Mouse (Mus musculus) frontal cortex, postnatal 10 days (tissue): ENCODE results near the gene Polr2h.

ENCODE experiments used
- DNase-seq, 2 experiments: peaks; one replicate each; pipeline ENCODE4 v3.0.0; 2022; ENCODE audit warnings: low spot score in 2 of 2, mixed read lengths in 1 of 2

Gene Polr2h

GRCm38 (mm10) chr16:20701729-20702521 is 15.5 kb upstream of the Polr2h start:
- DNase-seq, result no peak

DNA sequence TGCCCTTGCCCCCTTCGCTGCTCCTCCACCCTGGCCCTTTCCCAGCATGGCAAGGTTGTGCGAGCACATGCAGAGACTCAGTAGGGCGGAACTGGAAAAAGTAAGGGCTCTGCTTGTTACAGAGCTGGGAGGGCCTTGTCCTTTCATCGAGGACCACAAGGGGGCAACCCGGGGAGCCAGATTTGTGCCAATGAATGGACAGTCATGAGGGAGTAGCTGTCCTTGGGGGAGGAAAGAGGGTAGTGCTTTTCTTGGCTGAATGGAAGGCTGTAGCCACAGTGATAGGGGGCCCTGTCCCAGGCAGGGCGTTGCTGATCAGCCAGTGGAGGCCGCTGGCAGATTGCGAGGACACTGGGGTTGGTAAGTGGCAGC is 15.0 kb upstream of the Polr2h start:
- DNase-seq, result peak; percentile 76 to 79

GRCm38 (mm10) chr16:20703071-20703470 is 14.4 kb upstream of the Polr2h start:
- no peak for DNase-seq

DNA sequence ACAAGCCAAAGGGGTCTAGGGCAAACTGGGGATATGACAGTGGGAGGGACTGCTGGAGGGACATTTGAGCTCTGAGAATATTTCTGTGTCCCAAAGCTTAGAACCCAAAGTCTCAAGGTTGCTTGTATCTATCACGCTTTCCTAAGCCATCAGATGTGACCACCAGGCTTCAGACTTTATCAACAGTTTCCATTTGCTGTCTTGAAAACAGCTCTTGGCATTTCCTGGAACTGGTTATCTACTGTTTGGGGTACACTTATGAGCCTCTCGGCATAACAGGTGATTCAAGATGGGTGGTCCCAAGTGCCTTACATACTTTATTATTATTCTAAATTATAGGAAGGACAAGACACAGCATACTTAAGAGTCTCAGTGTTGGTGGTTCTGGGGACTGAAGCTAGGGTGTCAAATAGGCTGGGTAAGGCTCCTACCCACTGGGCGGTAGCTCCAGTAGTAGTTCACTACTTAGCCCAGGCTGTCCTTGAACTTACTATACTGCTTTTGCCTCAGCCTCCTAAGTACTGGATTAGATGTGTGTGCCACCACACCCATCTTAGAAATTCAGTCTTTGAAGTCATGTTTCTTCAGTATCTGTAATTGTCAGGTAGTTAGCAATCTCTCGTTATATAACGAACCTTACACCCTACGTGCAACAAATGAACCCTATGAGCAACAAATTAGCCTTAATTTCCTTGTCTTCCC is 13.6 kb upstream of the Polr2h start:
- DNase-seq, result no peak

DNA sequence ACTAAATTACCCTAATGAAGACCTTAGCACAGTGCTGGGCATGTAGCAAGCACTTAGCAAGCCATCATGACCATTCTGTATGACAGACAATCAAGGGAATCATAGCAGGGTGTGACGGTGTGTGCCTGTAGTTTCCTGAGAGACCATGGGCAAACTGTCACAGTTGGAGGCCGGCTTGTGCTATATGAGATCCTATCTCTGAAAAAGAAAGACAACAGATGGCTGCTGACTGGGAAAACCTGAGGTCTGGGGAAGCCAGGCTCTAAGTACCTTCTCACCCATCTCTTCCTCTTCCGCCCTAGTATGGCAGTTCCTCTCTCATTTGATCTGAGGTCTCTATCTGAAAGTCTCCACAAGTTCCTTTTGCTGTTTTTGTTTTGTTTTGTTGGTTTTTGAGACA is 11.7 kb upstream of the Polr2h start:
- DNase-seq, result no peak

GRCm38 (mm10) chr16:20706407-20707055 is 10.9 kb upstream of the Polr2h start:
- DNase-seq, result no peak

DNA sequence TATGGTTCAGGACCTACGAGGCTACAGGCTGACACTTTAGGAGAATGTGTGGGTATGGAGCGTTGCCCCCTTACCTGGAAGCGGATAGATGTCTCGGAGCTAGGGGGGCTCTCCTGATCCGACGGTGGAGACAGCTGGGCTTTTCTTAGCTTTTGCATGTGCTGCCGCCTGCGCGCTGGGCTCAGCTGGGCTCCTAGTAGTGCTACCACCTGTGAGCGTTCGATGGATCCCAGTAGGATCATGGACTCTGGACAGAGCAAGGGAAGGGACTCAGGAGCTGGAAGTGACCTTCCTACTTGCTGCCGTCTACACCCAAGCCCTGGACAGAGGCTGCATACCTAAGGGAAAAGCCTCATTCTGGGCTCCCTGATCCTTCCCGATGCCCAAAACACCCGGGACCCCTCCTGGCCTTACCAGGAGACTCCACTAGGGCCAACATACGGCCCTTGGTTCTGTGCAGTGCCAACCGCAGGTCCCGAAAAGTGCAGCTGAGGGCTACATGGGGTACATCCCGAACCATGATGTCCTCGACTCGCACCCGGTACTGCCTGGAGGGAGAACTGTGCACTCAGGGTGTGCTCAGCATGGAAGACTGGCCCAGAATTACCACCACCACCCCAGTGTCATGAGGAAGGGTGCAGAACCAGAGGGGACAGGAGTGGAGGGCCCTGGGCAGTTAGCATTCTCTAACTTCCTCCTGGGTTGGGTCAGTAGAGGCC is 9.1 kb upstream of the Polr2h start:
- DNase-seq, result no peak

DNA sequence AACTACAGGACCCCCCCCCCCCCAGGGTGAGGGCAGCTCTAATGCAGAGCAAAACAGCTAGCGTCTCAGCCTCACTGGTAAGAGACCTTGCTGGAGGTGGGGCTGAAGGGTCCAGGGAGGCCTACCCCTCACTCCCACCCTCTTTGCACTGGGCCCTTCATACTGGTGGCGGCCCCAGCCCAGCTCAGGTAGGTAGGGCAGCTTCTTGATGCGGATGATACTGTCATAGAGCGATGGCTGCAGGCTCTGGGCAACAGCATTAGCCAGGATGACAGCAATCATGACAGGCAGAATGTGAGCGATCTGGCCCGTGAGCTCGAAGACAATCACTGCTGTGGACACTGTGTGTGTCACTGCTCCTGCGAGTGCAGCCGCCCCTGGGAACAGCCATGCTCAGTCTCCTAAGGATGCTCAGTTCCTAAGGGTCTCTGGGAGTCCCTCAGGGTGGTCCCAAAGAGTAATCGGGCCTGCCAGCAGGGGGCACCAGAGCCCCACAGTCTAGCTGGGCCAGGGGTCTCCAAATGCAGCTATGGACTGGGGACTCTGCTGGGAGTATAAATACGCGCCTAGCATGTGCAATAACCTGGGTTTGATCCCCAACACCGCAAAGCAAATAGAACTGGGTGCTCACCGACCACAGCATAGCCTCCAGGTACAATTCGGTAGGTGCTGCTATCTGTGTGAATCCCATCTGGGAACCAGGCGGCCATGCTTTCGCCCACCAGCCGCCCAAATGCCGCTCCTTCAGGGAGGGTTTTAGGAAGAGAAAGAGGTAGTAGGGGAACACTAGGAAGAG is 8.3 kb upstream of the Polr2h start:
- no peak for DNase-seq

GRCm38 (mm10) chr16:20710370-20710769 is 7.1 kb upstream of the Polr2h start:
- DNase-seq, result no peak

- no peak for DNase-seq
Observed at GRCm38 (mm10) chr16:20710810-20711209, 6.7 kb upstream of the Polr2h start.

DNA sequence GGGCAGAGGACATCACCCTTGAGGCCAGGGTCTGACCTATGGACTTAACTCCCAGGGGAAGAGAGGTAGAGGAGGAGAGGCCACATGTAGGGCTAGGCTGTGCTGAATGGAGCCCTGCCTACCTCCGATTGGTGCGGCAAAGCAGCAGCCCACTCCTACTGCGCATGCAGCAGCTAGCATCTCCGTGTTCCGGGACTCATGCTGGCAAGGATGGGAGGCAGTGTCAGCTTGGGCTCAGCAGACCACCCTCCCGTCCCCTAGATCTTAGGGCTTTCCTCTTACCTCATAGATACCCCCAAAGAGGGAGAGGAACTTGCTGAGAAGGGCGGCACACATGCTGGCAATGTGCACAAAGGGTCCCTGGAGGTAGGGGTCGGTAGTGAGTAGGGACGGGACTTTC is 5.3 kb upstream of the Polr2h start:
- no peak for DNase-seq

DNA sequence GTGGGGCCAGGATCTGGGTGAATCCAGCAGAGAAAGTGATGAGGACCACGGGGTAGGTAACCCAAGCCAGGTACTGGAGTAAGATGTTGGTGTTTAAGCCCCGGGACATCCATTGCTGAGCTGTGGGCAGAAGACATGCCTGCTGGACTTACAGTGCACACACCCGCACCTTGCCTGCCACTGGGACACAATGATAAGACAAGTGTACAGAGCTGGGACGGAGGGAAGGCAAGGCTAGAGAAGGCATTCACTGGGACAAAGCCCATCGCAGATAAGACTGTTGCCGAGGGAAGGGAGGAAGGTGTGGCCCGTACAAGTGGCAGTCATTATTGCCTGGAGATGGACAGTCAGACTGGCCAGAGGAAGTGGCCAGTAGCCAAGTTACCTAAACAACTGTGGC is 4.6 kb upstream of the Polr2h start:
- no peak for DNase-seq

GRCm38 (mm10) chr16:20714307-20715080 is 3.0 kb upstream of the Polr2h start:
- no peak for DNase-seq

DNA sequence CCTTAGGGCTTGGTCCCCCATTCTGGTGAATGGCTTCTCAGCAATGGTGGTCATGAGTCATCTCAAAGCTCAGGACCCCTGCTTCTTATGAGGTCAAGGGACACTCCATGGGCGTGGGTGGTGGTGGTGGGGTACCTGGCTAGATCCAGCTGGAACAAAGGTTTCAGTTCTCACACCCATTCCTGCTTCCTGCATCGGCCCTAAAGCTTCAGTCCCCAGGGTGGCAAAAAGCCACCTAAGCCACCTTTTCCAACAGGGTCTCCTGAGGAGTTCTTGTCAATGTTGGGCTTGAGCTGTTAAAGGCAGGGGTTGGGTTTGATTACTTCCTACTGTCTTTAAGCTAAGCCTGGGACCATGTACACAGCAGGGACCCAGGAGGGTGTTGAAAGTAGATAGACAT is 2.3 kb upstream of the Polr2h start:
- DNase-seq, result no peak

DNA sequence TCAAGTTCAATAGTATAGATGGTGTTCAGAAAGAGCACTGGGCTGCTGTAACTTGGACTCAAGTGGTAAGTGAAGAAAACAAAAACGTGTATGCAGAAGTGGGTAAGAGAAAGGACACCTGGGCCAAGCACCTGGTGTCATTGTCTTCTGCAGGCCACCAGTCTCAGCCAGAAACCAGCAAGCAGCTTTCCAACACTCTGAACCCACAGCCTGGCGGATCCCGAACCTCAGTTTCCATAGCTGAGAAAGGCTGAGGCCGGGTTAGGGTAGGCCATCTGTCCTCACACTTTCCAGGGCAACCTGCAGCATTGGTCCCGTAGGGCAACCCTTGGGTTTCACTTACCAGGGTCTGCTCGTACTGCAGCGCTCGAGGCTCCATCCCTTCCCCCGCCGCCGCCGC is 1.9 kb upstream of the Polr2h start:
- DNase-seq, result no peak

GRCm38 (mm10) chr16:20715976-20716840 is 1.3 kb upstream of the Polr2h start:
- DNase-seq, result peak; percentile 72 to 84

DNA sequence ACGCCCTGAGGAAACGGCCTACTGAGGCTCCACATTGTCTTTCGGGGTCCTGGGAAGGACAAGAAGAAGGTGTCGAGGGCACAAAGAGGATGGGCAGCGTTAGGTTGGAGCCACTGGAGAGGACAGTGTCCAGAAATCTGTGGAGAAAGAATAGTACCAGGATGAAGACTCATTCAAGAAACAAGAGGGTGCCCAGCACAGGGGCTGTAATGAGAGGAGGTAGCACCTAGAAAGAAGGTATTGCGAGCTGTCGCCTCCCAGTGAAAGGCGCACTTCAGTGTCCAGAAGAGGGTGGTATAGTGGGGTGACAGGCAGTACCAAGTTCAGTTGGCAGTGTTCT is 654 bp upstream of the Polr2h start:
- DNase-seq, result no peak

- DNase-seq, result no peak
Observed at GRCm38 (mm10) chr16:20717978-20718670, 659 bp downstream of the Polr2h start.

DNA sequence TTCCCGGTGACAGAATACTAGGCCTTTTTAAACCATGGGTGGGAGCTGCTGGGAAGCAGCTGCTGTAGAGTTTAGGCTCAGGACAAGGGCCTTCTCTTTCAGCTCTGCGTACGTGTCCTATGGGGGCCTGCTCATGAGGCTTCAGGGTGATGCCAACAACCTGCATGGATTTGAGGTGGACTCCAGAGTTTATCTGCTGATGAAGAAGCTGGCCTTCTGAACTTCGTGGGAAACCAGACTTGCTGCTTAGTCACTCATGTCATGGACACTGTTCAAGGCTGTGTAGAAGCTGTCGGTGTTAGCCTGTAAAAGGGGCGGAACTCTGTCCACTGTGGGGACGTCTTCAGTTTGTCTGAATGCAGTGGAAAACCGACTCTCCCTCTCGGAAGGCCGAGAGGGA is 4.3 kb downstream of the Polr2h start:
- DNase-seq, result no peak
